Mouse (Mus musculus): ENCODE results near the gene Opcml.

DNA sequence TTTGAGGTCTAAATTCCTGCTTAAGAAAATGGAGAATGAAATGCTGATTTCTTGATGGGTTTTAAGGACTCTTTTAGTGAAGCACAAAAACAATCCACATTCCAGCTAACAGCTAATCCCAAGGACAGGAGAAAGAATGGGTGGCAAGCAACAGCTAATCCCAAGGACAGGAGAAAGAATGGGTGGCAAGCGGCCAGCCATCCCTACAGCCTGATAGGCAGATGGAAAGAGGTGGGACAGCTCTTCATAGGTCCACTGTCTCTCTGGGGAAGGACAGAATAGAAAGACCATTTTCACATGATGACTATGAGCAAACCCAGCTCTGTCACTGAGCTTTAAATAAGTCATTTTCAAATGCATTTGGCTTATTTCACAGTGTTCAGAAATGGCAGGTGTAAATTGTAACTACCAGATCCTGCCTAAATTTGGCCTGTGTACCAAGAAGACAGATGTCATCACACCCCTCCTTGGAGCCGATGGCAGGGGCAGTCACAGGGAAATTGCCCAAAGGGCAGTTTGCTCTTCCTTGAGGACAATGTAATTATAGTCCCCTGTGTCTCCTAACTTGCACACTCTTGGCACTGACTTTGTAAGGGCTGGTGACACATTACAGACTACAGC is 427.6 kb downstream of the Opcml start:
- no peak for TF ChIP-seq MAX (IDR thresholded peaks at IDR 0.05)
- TF ChIP-seq CTCF (IDR thresholded peaks at IDR 0.05; ENCODE audit: control insufficient read depth, insufficient read depth, insufficient read length): no peak
- TF ChIP-seq USF1 (IDR thresholded peaks at IDR 0.05; ENCODE audit: low read depth): no peak
- TF ChIP-seq MYOD1 (IDR thresholded peaks at IDR 0.05; ENCODE audit: control insufficient read depth, insufficient read length, low read depth): no peak
- TF ChIP-seq CEBPB (IDR thresholded peaks at IDR 0.05; ENCODE audit: low read depth): no peak
- TF ChIP-seq MYOG (IDR thresholded peaks at IDR 0.05; ENCODE audit: control insufficient read depth, extremely low read depth, insufficient read length): no peak
- TF ChIP-seq FOSL1 (IDR thresholded peaks at IDR 0.05; ENCODE audit: insufficient read depth, low read length, poor library complexity, severe bottlenecking): no peak
